Mouse (Mus musculus) retina, adult 2 months (tissue): ENCODE results near the gene Ttc17.
A peak's percentile ranks its signal among the peaks of the same experiment; 100 is the strongest.

ENCODE experiments used
- DNase-seq: peaks from one replicate; pipeline ENCODE4 v3.0.0-alpha.2; 2012; ENCODE audit warnings: low read depth, low spot score

The Ttc17 gene

GRCm38 (mm10) chr2:94297467-94297866 lies 109.0 kb downstream of the Ttc17 start:
- DNase-seq = no peak

DNA sequence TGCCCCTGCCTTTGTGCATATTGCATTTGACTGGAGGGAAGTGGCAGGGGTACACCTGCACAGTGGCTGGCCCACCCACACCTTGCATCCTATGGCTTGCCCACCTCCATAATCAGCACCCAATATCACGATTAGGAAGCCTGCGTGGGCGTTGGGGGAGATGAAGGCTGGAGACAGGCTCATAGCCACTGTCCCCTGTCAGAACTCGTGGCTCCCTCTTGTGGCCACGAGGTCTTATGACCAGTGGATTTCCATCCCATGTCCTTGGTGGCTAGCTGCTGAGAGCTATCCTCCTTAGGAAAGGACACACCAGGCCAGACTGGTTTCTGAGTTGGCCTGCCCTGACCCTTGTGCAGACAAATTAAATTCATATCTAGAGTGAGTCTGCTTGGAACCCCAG lies 116.0 kb downstream of the Ttc17 start:
- DNase-seq = peak; percentile 65

GRCm38 (mm10) chr2:94289659-94290058 lies 116.8 kb downstream of the Ttc17 start:
- DNase-seq = no peak

- no peak for DNase-seq
Measured at GRCm38 (mm10) chr2:94289169-94289568, 117.3 kb downstream of the Ttc17 start.

- DNase-seq = no peak
Measured at GRCm38 (mm10) chr2:94288086-94288485, 118.4 kb downstream of the Ttc17 start.

DNA sequence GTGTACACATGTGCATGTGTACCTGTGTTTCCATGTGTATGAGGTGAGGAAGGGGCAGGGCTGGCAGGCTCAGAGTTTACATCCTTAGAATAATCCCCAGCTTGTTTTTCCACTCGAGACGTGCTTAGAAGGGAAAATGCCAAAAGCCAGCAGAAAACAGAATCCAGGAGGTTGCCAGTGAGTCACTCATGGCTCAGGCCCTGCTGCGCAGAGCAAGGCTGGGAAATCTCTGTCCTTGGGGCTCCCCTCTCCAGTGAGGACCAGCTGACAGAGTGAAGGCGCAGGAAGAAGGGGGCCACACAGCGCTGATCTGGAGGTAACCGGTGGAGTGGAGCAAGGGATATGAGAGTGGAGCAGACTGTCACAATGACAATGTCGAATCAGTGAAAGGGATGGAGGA lies 119.1 kb downstream of the Ttc17 start:
- no peak for DNase-seq

DNA sequence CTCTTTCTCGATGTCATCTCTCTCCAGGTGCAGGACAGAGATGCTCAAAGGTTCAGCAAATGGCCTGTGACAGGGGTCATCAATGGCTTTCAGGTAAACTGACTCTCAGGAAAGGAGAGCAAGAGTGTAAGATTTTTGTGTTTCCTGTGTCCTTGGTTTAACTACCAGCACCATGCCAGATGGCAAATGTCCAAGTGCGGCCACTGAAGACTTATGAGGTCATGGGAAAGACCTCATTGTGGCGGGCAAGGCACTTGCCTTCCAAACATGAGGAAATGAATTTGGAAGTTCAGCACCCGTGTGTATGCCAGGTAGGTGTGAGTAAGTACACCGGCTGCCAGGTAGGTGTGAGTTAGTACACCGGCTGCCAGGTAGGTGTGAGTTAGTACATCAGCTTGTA lies 123.0 kb downstream of the Ttc17 start:
- no peak for DNase-seq

GRCm38 (mm10) chr2:94279596-94279995 lies 126.9 kb downstream of the Ttc17 start:
- no peak for DNase-seq

DNA sequence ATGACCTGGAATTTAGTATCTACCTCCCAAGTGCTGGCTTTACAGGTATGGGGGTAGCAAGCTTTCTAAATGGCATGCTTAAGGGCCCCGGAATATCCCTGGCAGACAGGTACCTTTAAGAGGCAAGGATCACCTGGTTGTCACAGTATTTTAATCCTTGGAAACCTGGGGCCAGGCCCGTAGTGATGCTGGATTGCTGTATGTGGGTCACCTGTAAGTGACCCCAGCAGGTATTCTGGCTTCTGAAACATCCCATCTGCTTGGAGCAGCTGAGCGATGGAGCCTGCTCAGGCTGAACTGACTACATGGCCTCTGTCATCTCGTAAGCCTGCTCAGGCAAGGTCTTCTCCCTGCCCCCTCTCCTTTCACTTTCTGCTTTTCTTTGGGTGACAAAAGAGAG lies 130.4 kb downstream of the Ttc17 start:
- no peak for DNase-seq

DNA sequence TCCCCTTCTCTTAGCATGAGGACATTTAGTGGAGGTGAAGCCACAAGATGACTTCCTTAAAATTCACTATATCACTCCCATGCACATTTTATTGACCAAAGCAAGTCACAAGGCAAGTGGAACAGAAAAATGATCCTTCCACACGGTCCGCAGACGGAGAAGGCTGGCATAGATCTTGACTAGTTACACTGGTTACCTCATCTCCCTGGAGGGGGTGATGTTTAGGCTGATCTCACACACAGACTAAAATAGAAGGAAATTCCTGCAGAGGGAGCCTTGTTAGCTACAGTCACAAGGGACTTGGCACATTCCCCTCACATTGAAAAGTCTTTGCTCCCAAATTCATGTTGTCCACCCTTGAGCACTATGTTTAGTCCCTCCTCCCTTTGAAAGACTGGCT lies 130.8 kb downstream of the Ttc17 start:
- DNase-seq = no peak

GRCm38 (mm10) chr2:94273154-94274021 lies 133.1 kb downstream of the Ttc17 start:
- DNase-seq = peak; percentile 67

DNA sequence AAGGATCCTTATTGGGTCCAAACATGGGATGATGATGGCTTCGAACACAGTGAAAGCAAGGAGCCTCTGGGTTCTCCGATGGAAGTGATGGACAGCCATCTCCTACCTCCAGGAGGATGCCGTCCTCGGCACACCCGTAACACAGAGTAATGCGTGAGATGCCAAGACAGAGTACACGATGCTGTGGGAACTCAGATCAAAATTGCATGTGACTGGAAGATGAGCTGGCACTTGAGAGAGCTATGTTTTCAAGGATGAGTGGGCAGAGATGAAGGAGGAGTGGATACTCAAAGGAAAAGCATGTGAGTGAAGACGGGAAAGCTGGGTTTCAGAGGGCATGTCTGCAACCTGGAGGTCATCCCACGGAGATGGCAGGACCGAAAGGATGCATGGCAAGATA lies 135.3 kb downstream of the Ttc17 start:
- no peak for DNase-seq

- no peak for DNase-seq
Measured at GRCm38 (mm10) chr2:94268835-94269234, 137.7 kb downstream of the Ttc17 start.

- DNase-seq = no peak
Measured at GRCm38 (mm10) chr2:94267213-94267850, 139.2 kb downstream of the Ttc17 start.

- DNase-seq = no peak
Measured at GRCm38 (mm10) chr2:94266381-94267160, 139.9 kb downstream of the Ttc17 start.

DNA sequence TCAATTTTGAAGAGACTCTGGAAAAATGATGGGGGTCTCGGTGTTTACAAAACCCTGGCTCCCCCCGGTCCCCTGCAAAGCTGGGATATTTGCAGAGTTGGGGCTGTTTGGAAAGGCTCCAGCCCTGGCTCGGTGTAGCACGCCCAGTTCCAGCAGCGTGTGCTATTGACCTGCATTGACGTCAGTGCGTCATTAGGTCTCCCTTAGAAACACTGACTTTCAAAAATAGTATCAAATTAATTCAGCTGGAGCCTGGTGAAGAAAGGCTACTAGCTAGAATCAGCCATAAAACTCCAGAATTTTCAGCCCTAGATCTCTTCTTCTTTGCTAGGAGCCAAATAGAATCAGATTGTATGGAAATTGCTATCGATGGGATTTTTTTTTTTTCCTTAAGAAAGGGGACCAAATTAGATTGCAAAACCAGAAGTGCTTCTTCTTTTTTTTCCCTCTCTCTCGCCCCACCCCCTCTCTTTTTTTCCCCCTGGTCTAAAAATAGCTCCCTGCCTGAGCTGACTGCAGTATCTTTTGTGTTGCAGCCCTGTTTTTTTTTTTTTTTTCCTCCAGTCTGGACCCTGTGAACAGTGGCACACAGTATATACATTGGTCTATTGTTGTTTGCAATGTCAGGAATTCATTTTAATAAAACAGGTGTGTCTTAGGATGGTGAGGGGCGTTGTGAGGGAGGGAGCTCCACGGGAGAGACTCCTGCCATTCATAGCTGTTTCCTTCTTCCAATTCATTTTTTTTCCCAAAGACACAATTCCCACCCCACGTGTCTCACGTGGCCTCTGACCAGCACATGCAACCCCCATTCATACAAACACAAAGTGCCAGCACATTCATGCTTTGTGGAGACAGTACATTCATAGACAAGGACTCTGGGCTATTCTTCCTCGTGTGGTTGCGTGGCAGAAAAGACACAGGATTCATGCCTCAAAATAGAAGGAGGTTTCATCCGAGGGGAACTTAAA lies 141.0 kb downstream of the Ttc17 start:
- DNase-seq = no peak

DNA sequence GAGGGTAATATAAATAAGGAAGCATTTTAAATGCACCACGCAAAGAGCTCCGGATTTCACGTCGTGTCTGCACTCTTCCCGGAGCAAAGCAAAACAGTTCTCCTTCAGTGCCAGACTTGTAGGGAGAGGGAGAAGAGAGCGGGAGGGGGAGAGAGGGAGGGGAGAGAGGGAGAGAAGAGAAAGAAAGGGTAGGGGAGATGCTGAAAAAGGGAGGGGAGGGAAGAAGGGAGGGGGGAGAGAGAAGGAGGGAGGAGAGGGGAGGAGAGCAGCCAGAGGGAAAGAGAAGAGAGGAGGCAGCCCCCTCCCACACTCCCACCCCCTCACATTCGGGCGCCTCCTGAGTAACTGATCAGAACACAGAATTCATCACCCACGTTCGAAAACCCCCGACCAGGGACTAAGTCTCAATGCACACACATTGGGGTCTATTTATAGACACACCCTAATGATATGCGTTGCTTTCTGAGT lies 141.8 kb downstream of the Ttc17 start:
- no peak for DNase-seq

- no peak for DNase-seq
Measured at GRCm38 (mm10) chr2:94264006-94264405, 142.5 kb downstream of the Ttc17 start.

GRCm38 (mm10) chr2:94263530-94263937 lies 143.0 kb downstream of the Ttc17 start:
- DNase-seq = no peak

DNA sequence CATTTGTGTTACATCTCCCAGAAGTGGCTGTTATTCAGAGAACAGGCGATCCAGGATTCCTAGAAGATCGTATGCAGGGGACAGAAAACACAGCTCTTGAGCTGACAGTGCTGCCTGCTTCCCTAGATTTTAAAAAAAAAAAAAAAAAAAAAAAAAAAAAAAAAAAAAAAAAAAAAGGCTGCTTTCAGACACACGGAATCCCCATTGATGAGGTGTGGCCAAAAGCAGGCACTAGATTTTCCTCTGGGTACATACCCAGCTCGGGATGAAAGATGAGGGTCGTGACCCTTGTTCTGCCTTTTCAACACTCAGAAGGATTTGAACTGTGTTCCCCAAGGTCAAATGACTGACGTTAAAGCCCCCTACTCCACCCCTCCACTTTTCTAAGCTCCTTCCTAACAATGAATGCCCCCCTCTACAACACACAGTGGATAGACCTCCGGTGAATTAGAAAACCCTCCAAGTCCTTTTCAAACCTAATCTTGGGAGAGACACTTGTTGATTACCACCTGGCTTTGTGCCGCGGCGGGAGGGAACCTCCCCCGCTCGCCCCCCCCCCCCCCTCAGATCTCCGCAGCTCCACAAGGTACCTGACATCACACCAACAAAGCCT lies 143.5 kb downstream of the Ttc17 start:
- DNase-seq = no peak

GRCm38 (mm10) chr2:94254102-94254501 lies 152.4 kb downstream of the Ttc17 start:
- DNase-seq = no peak
